Mouse (Mus musculus): ENCODE results near the gene Numbl.
A peak's percentile ranks its signal among the peaks of the same experiment; 100 is the strongest.

- TF ChIP-seq POLR2A (IDR thresholded peaks at IDR 0.05; ENCODE audit: borderline replicate concordance, insufficient read depth, low read length) = no peak
- TF ChIP-seq CTCF (IDR thresholded peaks at IDR 0.05; ENCODE audit: borderline replicate concordance, insufficient read depth, low read depth, low read length) = peak; percentile 17; the same call in 1 of the 2 replicates
These were observed 20.7 kb upstream of the Numbl start for GRCm38 (mm10) chr7:27237527-27237926.

All from cerebellum, adult 2 months (tissue).